Mouse (Mus musculus): ENCODE data around the gene Auts2.

- TF ChIP-seq CTCF (IDR thresholded peaks at IDR 0.05), result no peak
- no peak for TF ChIP-seq EP300 (IDR thresholded peaks at IDR 0.05)
Measured at GRCm38 (mm10) chr5:132467364-132467743, 75.8 kb downstream of the Auts2 start.

All from lung, postnatal 0 days (tissue).